Mouse (Mus musculus) kidney, adult 2 months (tissue): ENCODE measurements around the gene Fras1.

Experiments
- CTCF ChIP-seq: fragments of 200-500 bp; conservative IDR thresholded peaks from 2 replicates; pipeline ENCODE4 v1.5.1; 2011; ENCODE audit warnings: low read depth, mild to moderate bottlenecking, control low read depth, low read length, moderate library complexity, mixed read lengths; ENCODE audit not compliant: insufficient read depth, insufficient read length
- POLR2A ChIP-seq: fragments of 200-500 bp; IDR thresholded peaks from one replicate; pipeline ENCODE4 v1.6.1; 2011; ENCODE audit warnings: low read depth, low read length, control low read depth

DNA sequence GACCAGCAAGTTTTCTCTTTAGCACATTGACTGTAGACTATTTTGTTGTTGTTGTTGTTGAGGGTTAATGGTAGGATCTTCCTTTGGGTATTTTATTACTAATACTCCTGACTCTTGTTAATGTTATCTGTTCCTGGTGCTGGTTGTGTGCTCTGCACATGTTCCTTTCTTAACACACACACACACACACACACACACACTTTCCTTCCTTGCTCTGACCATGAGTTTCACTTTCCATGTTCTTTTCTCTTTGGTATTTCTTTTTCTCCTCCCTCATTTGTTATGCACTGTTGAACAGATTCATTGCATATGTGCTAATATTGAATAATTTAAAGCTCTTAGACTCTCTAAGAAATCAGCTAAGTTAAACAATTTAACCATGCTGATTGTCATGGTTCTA lies 105.2 kb downstream of the Fras1 start:
- TF ChIP-seq CTCF (no peak), POLR2A (no peak)
